Mouse (Mus musculus): ENCODE measurements at regions not wholly inside any gene's neighbourhood (a gene's known extent, or its start where the extent isn't known, plus 50 kb on each side); places are given as distances from the start of the nearest gene placed in this dataset.

- no peaks in the 10 kb centered on the region for H3K27me3 ChIP-seq (ENCODE audit: insufficient read depth, low read length)
- H3K4me2 ChIP-seq (ENCODE audit: low read depth, low read length, poor library complexity, severe bottlenecking) = no peak overlapping the region
- H3K9ac ChIP-seq (replicated peaks; ENCODE audit: low read length, poor library complexity, severe bottlenecking) = no peak overlapping the region
- H3K4me1 ChIP-seq (ENCODE audit: insufficient read depth, low read length) = no peaks in the 10 kb centered on the region
- no peaks in the 10 kb centered on the region for H3K36me3 ChIP-seq (ENCODE audit: insufficient read depth, low read length)
- H3K9me3 ChIP-seq (ENCODE audit: low read length) = no peaks in the 10 kb centered on the region
- TF ChIP-seq CTCF (IDR thresholded peaks at IDR 0.05) = no peak
- no peak for ATAC-seq (ENCODE audit: low FRiP score)
- DNase-seq (ENCODE audit: low spot score) = no peak
- H3K27ac ChIP-seq (ENCODE audit: low read depth, low read length) = no peak overlapping the region
- 82% methylated on average over 7 of the region's 7 CpGs for WGBS
- H3K4me3 ChIP-seq (ENCODE audit: low read depth, low read length) = no peak overlapping the region
These were observed 371.8 kb downstream of the Adam3 start for GRCm38 (mm10) chr8:24353842-24354241.

GRCm38 (mm10) chr8:24352322-24352721 is 373.3 kb downstream of the Adam3 start:
- Histone ChIP-seq H3K4me1 (ENCODE audit: insufficient read depth, low read length) (no peaks in the 10 kb centered on the region), H3K9me3 (ENCODE audit: low read length) (no peaks in the 10 kb centered on the region), H3K27ac (ENCODE audit: low read depth, low read length) (no peak overlapping the region), H3K27me3 (ENCODE audit: insufficient read depth, low read length) (no peaks in the 10 kb centered on the region), H3K4me3 (ENCODE audit: low read depth, low read length) (no peak overlapping the region), H3K4me2 (ENCODE audit: low read depth, low read length, poor library complexity, severe bottlenecking) (no peak overlapping the region), H3K9ac (replicated peaks; ENCODE audit: low read length, poor library complexity, severe bottlenecking) (no peak overlapping the region), H3K36me3 (ENCODE audit: insufficient read depth, low read length) (no peaks in the 10 kb centered on the region)
- no peak for TF ChIP-seq CTCF (IDR thresholded peaks at IDR 0.05)
- DNase-seq (ENCODE audit: low spot score) (no peak), ATAC-seq (ENCODE audit: low FRiP score) (no peak)
- WGBS = 78% methylated on average over 9 of the region's 9 CpGs

GRCm38 (mm10) chr8:24351760-24352159 is 373.9 kb downstream of the Adam3 start:
- Histone ChIP-seq H3K4me3 (ENCODE audit: low read depth, low read length) (no peak overlapping the region), H3K4me2 (ENCODE audit: low read depth, low read length, poor library complexity, severe bottlenecking) (no peak overlapping the region), H3K9ac (replicated peaks; ENCODE audit: low read length, poor library complexity, severe bottlenecking) (no peak overlapping the region), H3K27ac (ENCODE audit: low read depth, low read length) (no peak overlapping the region), H3K36me3 (ENCODE audit: insufficient read depth, low read length) (no peaks in the 10 kb centered on the region), H3K4me1 (ENCODE audit: insufficient read depth, low read length) (no peaks in the 10 kb centered on the region), H3K27me3 (ENCODE audit: insufficient read depth, low read length) (no peaks in the 10 kb centered on the region), H3K9me3 (ENCODE audit: low read length) (no peaks in the 10 kb centered on the region)
- TF ChIP-seq CTCF (IDR thresholded peaks at IDR 0.05) = no peak
- 46% methylated on average over 6 of the region's 6 CpGs for WGBS
- ATAC-seq (ENCODE audit: low FRiP score) (no peak), DNase-seq (ENCODE audit: low spot score) (no peak)

- no peak for TF ChIP-seq CTCF (IDR thresholded peaks at IDR 0.05)
- no peak for ATAC-seq (ENCODE audit: low FRiP score)
- no peak overlapping the region for H3K4me2 ChIP-seq (ENCODE audit: low read depth, low read length, poor library complexity, severe bottlenecking)
- no peak for DNase-seq (ENCODE audit: low spot score)
- H3K27ac ChIP-seq (ENCODE audit: low read depth, low read length) = no peak overlapping the region
- WGBS = 72% methylated on average over 6 of the region's 6 CpGs
- no peak overlapping the region for H3K4me3 ChIP-seq (ENCODE audit: low read depth, low read length)
- H3K4me1 ChIP-seq (ENCODE audit: insufficient read depth, low read length) = no peaks in the 10 kb centered on the region
- no peaks in the 10 kb centered on the region for H3K9me3 ChIP-seq (ENCODE audit: low read length)
- no peak overlapping the region for H3K9ac ChIP-seq (replicated peaks; ENCODE audit: low read length, poor library complexity, severe bottlenecking)
- H3K36me3 ChIP-seq (ENCODE audit: insufficient read depth, low read length) = no peaks in the 10 kb centered on the region
- H3K27me3 ChIP-seq (ENCODE audit: insufficient read depth, low read length) = no peaks in the 10 kb centered on the region
These were observed 379.1 kb downstream of the Adam3 start for GRCm38 (mm10) chr8:24346390-24347113.

GRCm38 (mm10) chr8:24338694-24339093 is 387.0 kb downstream of the Adam3 start:
- no peak overlapping the region for H3K9ac ChIP-seq (replicated peaks; ENCODE audit: low read length, poor library complexity, severe bottlenecking)
- TF ChIP-seq CTCF (IDR thresholded peaks at IDR 0.05) = no peak
- no peaks in the 10 kb centered on the region for H3K27me3 ChIP-seq (ENCODE audit: insufficient read depth, low read length)
- 94% methylated on average over 9 of the region's 9 CpGs for WGBS
- no peaks in the 10 kb centered on the region for H3K4me1 ChIP-seq (ENCODE audit: insufficient read depth, low read length)
- no peaks in the 10 kb centered on the region for H3K9me3 ChIP-seq (ENCODE audit: low read length)
- no peak for ATAC-seq (ENCODE audit: low FRiP score)
- no peak for DNase-seq (ENCODE audit: low spot score)
- no peak overlapping the region for H3K27ac ChIP-seq (ENCODE audit: low read depth, low read length)
- H3K4me2 ChIP-seq (ENCODE audit: low read depth, low read length, poor library complexity, severe bottlenecking) = no peak overlapping the region
- no peaks in the 10 kb centered on the region for H3K36me3 ChIP-seq (ENCODE audit: insufficient read depth, low read length)
- H3K4me3 ChIP-seq (ENCODE audit: low read depth, low read length) = no peak overlapping the region

- ATAC-seq (ENCODE audit: low FRiP score) (no peak), DNase-seq (ENCODE audit: low spot score) (peak; percentile 66)
- peak; percentile 77 for TF ChIP-seq CTCF (IDR thresholded peaks at IDR 0.05)
- Histone ChIP-seq H3K36me3 (ENCODE audit: insufficient read depth, low read length) (no peaks in the 10 kb centered on the region), H3K9me3 (ENCODE audit: low read length) (no peaks in the 10 kb centered on the region), H3K4me1 (ENCODE audit: insufficient read depth, low read length) (no peaks in the 10 kb centered on the region), H3K9ac (replicated peaks; ENCODE audit: low read length, poor library complexity, severe bottlenecking) (no peak overlapping the region), H3K4me3 (ENCODE audit: low read depth, low read length) (no peak overlapping the region), H3K27me3 (ENCODE audit: insufficient read depth, low read length) (no peaks in the 10 kb centered on the region), H3K4me2 (ENCODE audit: low read depth, low read length, poor library complexity, severe bottlenecking) (no peak overlapping the region), H3K27ac (ENCODE audit: low read depth, low read length) (no peak overlapping the region)
- WGBS = 54% methylated on average over 6 of the region's 6 CpGs
These were observed 388.0 kb downstream of the Adam3 start for GRCm38 (mm10) chr8:24337635-24338034.
